Mouse (Mus musculus): ENCODE measurements around the gene P4ha1. TPM values are rescaled to one million over a fixed set of nuclear protein-coding genes. Genes with fewer than 3 reads are reported as not detected.

Gene P4ha1
- 10 to 100 TPM; 19.0 to 22.1 TPM for total RNA-seq (2023)

DNA sequence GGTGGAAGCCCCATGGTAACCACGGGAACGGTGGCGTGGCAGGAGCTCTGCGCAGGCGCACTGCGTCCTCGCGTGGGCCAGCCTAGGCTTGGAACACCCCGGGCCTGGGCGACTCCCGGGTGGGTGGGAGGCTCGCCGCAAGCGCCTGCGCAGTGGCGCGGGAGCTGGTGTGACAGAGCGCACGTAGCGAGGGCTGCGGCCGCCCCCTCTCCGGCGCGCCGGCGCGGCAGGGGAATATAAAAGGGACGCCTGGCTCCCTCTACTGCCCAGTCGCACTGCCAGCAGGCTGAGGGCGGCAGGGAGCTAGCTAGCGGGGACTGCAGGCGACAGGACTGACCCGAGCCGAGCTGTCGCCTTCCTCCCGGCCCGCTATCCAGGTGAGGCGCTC lies at the start of gene P4ha1:
Gene P4ha1 (plus strand): TSS at position 197 of the 388 bp plus-strand sequence.

DNA sequence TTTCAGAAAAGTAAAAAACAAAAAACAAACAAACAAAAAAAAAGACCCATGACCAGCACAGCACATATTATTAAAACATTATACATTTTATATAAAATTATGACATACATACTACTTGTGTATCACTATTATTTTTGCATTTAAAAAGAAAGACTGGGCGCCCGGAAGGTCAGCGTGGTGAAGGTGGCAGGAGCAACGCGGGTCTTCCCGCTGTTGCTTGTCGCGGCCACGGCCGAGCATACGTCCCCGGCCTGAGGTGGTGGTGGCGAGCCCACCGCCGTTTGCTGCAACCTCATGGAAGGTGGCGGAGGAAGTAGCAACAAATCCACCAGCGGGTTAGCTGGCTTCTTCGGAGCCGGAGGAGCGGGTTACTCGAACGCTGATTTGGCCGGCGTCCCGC lies 72.4 kb downstream of the P4ha1 start, which contains the start of gene Gm10273:
Gene Gm10273 (plus strand): TSS at position 172 of the 400 bp plus-strand sequence.

DNA sequence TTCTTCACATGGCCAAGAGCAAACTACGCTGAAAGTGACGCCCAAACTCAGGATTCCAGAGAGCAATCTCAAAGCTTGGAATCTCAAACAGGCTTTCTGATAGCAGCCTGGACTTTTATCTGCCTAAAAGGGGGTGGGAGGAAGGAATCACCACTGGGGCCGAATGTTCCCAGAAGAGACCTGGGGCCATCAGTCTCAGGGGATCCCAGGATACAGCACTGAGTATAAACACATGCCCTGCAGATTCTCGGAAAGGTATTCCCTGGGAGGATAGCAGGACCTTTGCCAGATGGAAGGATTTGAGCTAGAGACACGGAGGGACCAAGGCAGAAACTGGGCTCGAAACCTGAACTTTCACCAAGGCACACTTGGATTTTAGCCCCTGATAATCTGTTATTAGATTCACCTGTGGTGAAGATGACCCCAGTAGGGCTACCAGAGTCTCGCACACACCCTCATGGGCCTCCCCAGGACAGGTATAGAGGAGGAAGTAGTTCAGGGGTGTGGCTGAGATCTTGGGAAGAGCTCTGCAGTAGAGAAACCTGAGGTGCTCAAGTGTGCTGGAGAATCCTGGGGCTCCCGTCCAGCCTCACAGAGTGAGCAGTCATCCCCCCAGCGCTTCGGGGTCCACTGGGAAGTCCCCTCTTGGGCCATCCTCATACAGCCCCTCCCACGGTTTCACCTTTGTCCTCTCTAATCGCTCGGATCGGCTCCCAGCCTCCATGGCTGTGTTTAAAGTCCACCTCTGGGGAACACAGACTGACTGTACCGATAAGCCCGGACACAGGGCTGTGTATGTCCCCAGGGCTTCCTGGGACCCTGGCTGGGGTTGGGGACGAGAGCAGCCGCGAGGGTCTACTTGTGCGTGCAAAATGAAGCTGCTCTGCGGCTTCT lies 80.0 kb downstream of the P4ha1 start, which contains the start of gene Pla2g12b:
Gene Pla2g12b (plus strand): TSS at position 762 of the 894 bp plus-strand sequence.

Other genes with a start within 250 kb of the P4ha1 start
- gene Sept10, start 101.4 kb upstream of the P4ha1 start, total RNA-seq (2023), result 1 to 10 TPM; 1.1 to 2.5 TPM
- 1 to 10 TPM; 1.8 to 2.0 TPM for gene Sowahc, start 101.3 kb upstream of the P4ha1 start, total RNA-seq (2023)
- 10 to 100 TPM in 1 of 2 experiments, under 1 TPM in 1; 0.58 to 31.1 TPM for gene Gm10273, start 72.3 kb downstream of the P4ha1 start, total RNA-seq (2023)
- not detected for gene Pla2g12b, start 80.4 kb downstream of the P4ha1 start, total RNA-seq (2023)
- gene Oit3, start 118.5 kb downstream of the P4ha1 start, total RNA-seq (2023), result not detected